Mouse (Mus musculus): ENCODE data around the gene Frmd4a. TPM values are rescaled to one million over a fixed set of nuclear protein-coding genes. Genes with fewer than 3 reads are reported as not detected.

The Frmd4a gene
- total and polyA plus RNA-seq, 2 experiments from 2014 or later: 40.7 to 55.8 TPM

DNA sequence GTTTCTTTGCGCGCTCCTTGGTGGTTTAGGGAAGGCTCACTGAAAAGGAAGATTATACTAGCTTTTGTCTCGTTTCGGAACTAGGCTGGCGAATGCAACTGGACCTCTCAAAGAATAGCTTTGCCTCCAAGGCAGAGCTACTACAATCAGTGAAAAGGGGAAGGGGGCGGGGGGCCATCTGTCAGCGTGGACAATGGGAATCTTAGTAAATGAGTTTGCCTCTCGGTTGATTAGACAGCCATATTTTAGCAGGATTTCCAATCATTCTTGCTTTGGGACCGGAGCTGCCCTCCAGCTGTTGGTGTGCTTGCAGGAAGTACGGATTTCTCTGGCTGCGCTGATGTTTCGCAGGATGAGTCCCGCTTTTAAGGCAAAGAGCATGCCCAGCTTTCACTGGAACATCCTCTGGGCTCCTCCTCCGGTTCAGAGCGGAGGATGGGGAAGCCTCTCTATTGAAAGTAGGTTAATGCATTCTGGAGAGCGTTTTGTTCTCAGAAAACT lies 135.7 kb downstream of the Frmd4a start:
- under 1% methylated on average over 16 of the region's 16 CpGs for WGBS
- peak; percentile 77 for DNase-seq (ENCODE audit: low spot score)
- no peak for TF ChIP-seq CTCF (IDR thresholded peaks at IDR 0.05; ENCODE audit: low read depth)

DNA sequence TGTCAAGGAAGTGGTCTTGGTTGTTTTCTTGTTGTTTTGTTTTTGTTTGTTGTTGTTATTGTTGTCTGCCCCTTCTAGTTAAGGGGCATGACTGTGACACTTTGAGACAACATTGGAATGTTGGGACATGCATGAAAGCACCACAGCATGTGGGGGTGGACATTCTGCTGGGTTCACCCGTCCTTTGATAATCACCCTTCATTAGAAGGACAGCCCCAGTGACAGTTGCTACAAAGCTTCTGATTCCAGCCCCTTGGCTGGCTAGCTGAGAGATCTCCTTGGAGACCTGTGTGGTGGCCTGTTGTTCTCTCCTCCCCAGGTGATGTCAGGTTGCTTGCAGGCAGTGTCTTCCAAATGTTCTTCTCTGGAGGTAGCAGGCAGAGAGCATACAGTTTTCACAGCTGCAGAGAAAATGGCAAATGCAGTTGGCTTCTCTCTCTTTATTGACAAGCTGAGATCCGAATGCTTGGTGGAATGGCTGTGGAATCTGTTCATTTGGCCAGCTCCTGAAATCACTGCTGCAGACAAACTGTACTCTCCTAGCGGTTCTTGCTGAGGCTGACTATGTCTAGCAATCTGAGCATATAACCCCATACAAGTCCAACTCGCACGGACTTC lies 136.6 kb downstream of the Frmd4a start:
- ATAC-seq (0 out of 2 replicates have a peak, but pooled peaks have one; percentile 9), DNase-seq (ENCODE audit: low spot score) (peak; percentile 35)
- H3K4me2 ChIP-seq (ENCODE audit: low read depth, low read length): peak overlapping the region; percentile 81
- H3K9ac ChIP-seq (replicated peaks; ENCODE audit: low read length): peak overlapping the region; percentile 64
- peaks cover 20% of the 10 kb centered on the region; the same call in 1 of the 2 replicates for H3K4me1 ChIP-seq (ENCODE audit: insufficient read depth, low read length)
- WGBS: 18% methylated on average over 5 of the region's 5 CpGs
- no peaks in the 10 kb centered on the region for H3K9me3 ChIP-seq (ENCODE audit: low read length)
- H3K27ac ChIP-seq: peak overlapping the region; percentile 87
- TF ChIP-seq CTCF (IDR thresholded peaks at IDR 0.05; ENCODE audit: low read depth): no peak
- H3K4me3 ChIP-seq (ENCODE audit: low read length): peak overlapping the region; percentile 47
- H3K36me3 ChIP-seq (ENCODE audit: insufficient read depth, low read length): no peaks in the 10 kb centered on the region
- no peaks in the 10 kb centered on the region for H3K27me3 ChIP-seq (ENCODE audit: insufficient read depth, low read length)

More for the DNA sequence above, 135.7 kb downstream of the Frmd4a start:
- no peaks in the 10 kb centered on the region for H3K27me3 ChIP-seq (ENCODE audit: insufficient read depth, low read length)
- peak; percentile 59 for ATAC-seq
- H3K4me2 ChIP-seq (ENCODE audit: low read depth, low read length): peak overlapping the region; percentile 81
- H3K36me3 ChIP-seq (ENCODE audit: insufficient read depth, low read length): no peaks in the 10 kb centered on the region
- peak overlapping the region; percentile 87 for H3K27ac ChIP-seq
- peaks cover 20% of the 10 kb centered on the region; the same call in 1 of the 2 replicates for H3K4me1 ChIP-seq (ENCODE audit: insufficient read depth, low read length)
- H3K9me3 ChIP-seq (ENCODE audit: low read length): no peaks in the 10 kb centered on the region
- peak overlapping the region; percentile 64 for H3K9ac ChIP-seq (replicated peaks; ENCODE audit: low read length)
- peak overlapping the region; percentile 47 for H3K4me3 ChIP-seq (ENCODE audit: low read length)

DNA sequence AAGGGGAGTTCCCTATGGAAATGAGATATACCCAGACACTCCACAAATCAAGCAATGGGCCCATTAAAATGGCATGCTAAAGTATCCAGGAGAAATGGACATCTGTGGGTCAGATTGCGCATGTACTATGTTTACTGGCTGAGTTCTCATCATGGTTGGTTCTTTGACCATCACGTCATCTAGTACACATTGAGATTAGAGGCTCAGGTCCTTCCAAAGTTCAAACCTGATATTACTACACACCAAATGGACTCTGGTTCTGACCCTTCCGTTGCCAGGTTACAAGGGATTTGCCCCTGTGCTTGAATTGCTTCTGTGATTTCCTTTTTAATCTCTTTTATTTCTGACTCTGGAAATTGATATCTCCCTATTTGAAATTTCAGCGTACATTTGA lies 137.1 kb downstream of the Frmd4a start:
- 66% methylated on average over 4 of the region's 4 CpGs for WGBS
- Histone ChIP-seq H3K36me3 (ENCODE audit: insufficient read depth, low read length) (no peaks in the 10 kb centered on the region), H3K4me3 (ENCODE audit: low read length) (peak overlapping the region; percentile 47), H3K9me3 (ENCODE audit: low read length) (no peaks in the 10 kb centered on the region), H3K27me3 (ENCODE audit: insufficient read depth, low read length) (no peaks in the 10 kb centered on the region), H3K4me2 (ENCODE audit: low read depth, low read length) (peak overlapping the region; percentile 81), H3K27ac (peak overlapping the region; percentile 87), H3K4me1 (ENCODE audit: insufficient read depth, low read length) (peaks cover 20% of the 10 kb centered on the region; the same call in 1 of the 2 replicates), H3K9ac (replicated peaks; ENCODE audit: low read length) (no peak overlapping the region; the same call in 1 of the 2 replicates)
- DNase-seq (ENCODE audit: low spot score) (no peak), ATAC-seq (no peak)
- no peak for TF ChIP-seq CTCF (IDR thresholded peaks at IDR 0.05; ENCODE audit: low read depth)

- peaks cover 20% of the 10 kb centered on the region; the same call in 1 of the 2 replicates for H3K4me1 ChIP-seq (ENCODE audit: insufficient read depth, low read length)
- H3K4me3 ChIP-seq (ENCODE audit: low read length): 0 out of 2 replicates have a peak overlapping the region, but pooled peaks have one; percentile 47
- H3K9me3 ChIP-seq (ENCODE audit: low read length): no peaks in the 10 kb centered on the region
- DNase-seq (ENCODE audit: low spot score): no peak
- no peak for TF ChIP-seq CTCF (IDR thresholded peaks at IDR 0.05; ENCODE audit: low read depth)
- H3K36me3 ChIP-seq (ENCODE audit: insufficient read depth, low read length): no peaks in the 10 kb centered on the region
- H3K4me2 ChIP-seq (ENCODE audit: low read depth, low read length): peak overlapping the region; percentile 81
- no peak for ATAC-seq
- no peak overlapping the region for H3K9ac ChIP-seq (replicated peaks; ENCODE audit: low read length)
- H3K27me3 ChIP-seq (ENCODE audit: insufficient read depth, low read length): no peaks in the 10 kb centered on the region
- H3K27ac ChIP-seq: no peak overlapping the region
These were observed 137.9 kb downstream of the Frmd4a start for GRCm38 (mm10) chr2:4155406-4155805.

- no peak for DNase-seq (ENCODE audit: low spot score)
- Histone ChIP-seq H3K36me3 (ENCODE audit: insufficient read depth, low read length) (no peaks in the 10 kb centered on the region), H3K4me3 (ENCODE audit: low read length) (no peak overlapping the region), H3K27ac (no peak overlapping the region), H3K4me1 (ENCODE audit: insufficient read depth, low read length) (peaks cover 20% of the 10 kb centered on the region; the same call in 1 of the 2 replicates), H3K27me3 (ENCODE audit: insufficient read depth, low read length) (no peaks in the 10 kb centered on the region), H3K9ac (replicated peaks; ENCODE audit: low read length) (no peak overlapping the region), H3K4me2 (ENCODE audit: low read depth, low read length) (peak overlapping the region; percentile 81; the same call in 1 of the 2 replicates), H3K9me3 (ENCODE audit: low read length) (no peaks in the 10 kb centered on the region)
- ATAC-seq: no peak
- TF ChIP-seq CTCF (IDR thresholded peaks at IDR 0.05; ENCODE audit: low read depth): no peak
These were observed 139.0 kb downstream of the Frmd4a start for GRCm38 (mm10) chr2:4156511-4156910.

GRCm38 (mm10) chr2:4157396-4157795 lies 139.9 kb downstream of the Frmd4a start:
- Histone ChIP-seq H3K9ac (replicated peaks; ENCODE audit: low read length) (no peak overlapping the region), H3K27me3 (ENCODE audit: insufficient read depth, low read length) (no peaks in the 10 kb centered on the region), H3K36me3 (ENCODE audit: insufficient read depth, low read length) (no peaks in the 10 kb centered on the region), H3K4me1 (ENCODE audit: insufficient read depth, low read length) (peaks cover 19% of the 10 kb centered on the region; the same call in 1 of the 2 replicates), H3K4me3 (ENCODE audit: low read length) (no peak overlapping the region), H3K27ac (no peak overlapping the region), H3K4me2 (ENCODE audit: low read depth, low read length) (no peak overlapping the region), H3K9me3 (ENCODE audit: low read length) (no peaks in the 10 kb centered on the region)
- DNase-seq (ENCODE audit: low spot score): no peak
- 60% methylated on average over 4 of the region's 4 CpGs for WGBS
- no peak for TF ChIP-seq CTCF (IDR thresholded peaks at IDR 0.05; ENCODE audit: low read depth)
- ATAC-seq: no peak

Data from hindbrain, postnatal 0 days (tissue).